In the genomic region with DNA sequence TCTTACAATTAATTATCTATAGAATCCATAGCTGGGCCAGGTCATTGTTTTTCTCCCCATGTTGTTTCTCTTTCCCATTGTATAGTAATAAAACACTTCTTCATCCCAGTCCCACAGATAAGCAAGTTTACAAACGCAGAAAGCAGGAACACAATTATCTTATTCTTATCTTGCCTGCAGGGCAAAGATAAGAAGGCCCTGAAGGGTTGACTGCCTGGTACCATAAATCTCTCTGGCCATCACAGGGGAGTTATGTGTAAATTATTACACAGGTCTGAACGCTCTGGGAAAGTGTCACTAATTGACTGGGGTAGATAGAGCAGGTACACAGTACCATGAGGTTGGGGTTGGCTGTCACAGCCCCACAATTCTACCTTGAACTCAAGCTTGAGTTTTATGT, we compare ENCODE assay signal across 28 mouse cellular contexts. TPM values are rescaled to one million over a fixed set of nuclear protein-coding genes. Genes with fewer than 3 reads are reported as not detected.
A peak's percentile ranks its signal among the peaks of the same experiment; 100 is the strongest.
DNase-seq lines count a peak whose midpoint lies in the region; ATAC-seq and TF ChIP-seq lines count a peak whose summit lies in the region.
"Had no signal": no experiment of that assay in that cellular context is flagged by ENCODE, and none has a peak within 500 bp of the region (broad histone marks: within the 10 kb centered on the region; RNA-seq: fewer than 3 reads in every experiment).

No protein-coding gene starts in this region.

- ATAC-seq in lung, postnatal 0 days = no peak
- ATAC-seq in liver, embryonic 12.5 days = peak; percentile 36; the same call in 1 of the 2 replicates
- ATAC-seq in megakaryocyte-erythroid progenitor cell, adult 5-6 weeks (replicated peaks; ENCODE audit: low FRiP score, low TSS enrichment, poor library complexity, severe bottlenecking) = 0 out of 2 replicates have a peak, but pooled peaks have one; percentile 15
- ATAC-seq in hindbrain, embryonic 13.5 days (ENCODE audit: low FRiP score) = no peak
- ATAC-seq: activated CD4-positive, CD25-positive, alpha-beta regulatory T cell, adult 4 months; forebrain, embryonic 13.5 days; midbrain, embryonic 16.5 days had no signal

- 37% methylated on average over 2 of the region's 2 CpGs for WGBS in lung, postnatal 0 days
- 6% methylated on average over 2 of the region's 2 CpGs for WGBS in liver, embryonic 12.5 days (ENCODE audit: insufficient replicate concordance)
- WGBS in kidney, adult 2 months = 40% methylated on average over 2 of the region's 2 CpGs
- 95% methylated on average over 2 of the region's 2 CpGs for WGBS in hindbrain, embryonic 13.5 days

- no peaks in the 10 kb centered on the region for H3K36me3 ChIP-seq in lung, postnatal 0 days (ENCODE audit: insufficient read depth, low read length)
- H3K36me3 ChIP-seq in liver, embryonic 12.5 days = peaks cover 4% of the 10 kb centered on the region; the same call in 1 of the 2 replicates
- H3K36me3 ChIP-seq in kidney, adult 2 months (ENCODE audit: control insufficient read depth, insufficient read depth, low read length) = no peaks in the 10 kb centered on the region
- no peaks in the 10 kb centered on the region for H3K36me3 ChIP-seq in hindbrain, embryonic 13.5 days
- H3K36me3 ChIP-seq: embryonic facial prominence, embryonic 12.5 days; heart, embryonic 13.5 days; kidney, embryonic 15.5 days; limb, embryonic 12.5 days; midbrain, embryonic 10.5 days; neural tube, embryonic 13.5 days had no signal

- peak; percentile 78 for TF ChIP-seq EP300 in lung, postnatal 0 days (IDR thresholded peaks at IDR 0.05)

- no peak for TF ChIP-seq POLR2A in kidney, adult 2 months (IDR thresholded peaks at IDR 0.05; ENCODE audit: low read depth, low read length)

- no peaks in the 10 kb centered on the region for H3K9me3 ChIP-seq in lung, postnatal 0 days (ENCODE audit: low read length)
- no peaks in the 10 kb centered on the region for H3K9me3 ChIP-seq in liver, embryonic 12.5 days (replicated peaks)
- no peaks in the 10 kb centered on the region for H3K9me3 ChIP-seq in hindbrain, embryonic 13.5 days
- H3K9me3 ChIP-seq: embryonic facial prominence, embryonic 12.5 days; forebrain, embryonic 13.5 days; heart, embryonic 13.5 days; kidney, embryonic 15.5 days; limb, embryonic 12.5 days; midbrain, embryonic 10.5 days; neural tube, embryonic 13.5 days had no signal

- H3K4me3 ChIP-seq in lung, postnatal 0 days (ENCODE audit: low read depth, low read length) = no peak overlapping the region
- H3K4me3 ChIP-seq in liver, embryonic 12.5 days = no peak overlapping the region
- H3K4me3 ChIP-seq in kidney, adult 2 months (ENCODE audit: insufficient read depth, low read depth, low read length) = no peak overlapping the region
- H3K4me3 ChIP-seq in hindbrain, embryonic 13.5 days = no peak overlapping the region

- no peaks in the 10 kb centered on the region for H3K27me3 ChIP-seq in lung, postnatal 0 days (replicated peaks; ENCODE audit: insufficient read depth, low read length)
- H3K27me3 ChIP-seq in liver, embryonic 12.5 days (replicated peaks) = no peaks in the 10 kb centered on the region
- H3K27me3 ChIP-seq in kidney, adult 2 months (replicated peaks; ENCODE audit: control insufficient read depth, insufficient read depth, low read length) = no peaks in the 10 kb centered on the region
- no peaks in the 10 kb centered on the region for H3K27me3 ChIP-seq in hindbrain, embryonic 13.5 days
- H3K27me3 ChIP-seq: embryonic facial prominence, embryonic 12.5 days; forebrain, embryonic 13.5 days; heart, embryonic 13.5 days; kidney, embryonic 15.5 days; limb, embryonic 12.5 days; neural tube, embryonic 13.5 days had no signal

- H3K27ac ChIP-seq in lung, postnatal 0 days (ENCODE audit: low read length) = no peak overlapping the region
- H3K27ac ChIP-seq in liver, embryonic 12.5 days = peak overlapping the region; percentile 92
- H3K27ac ChIP-seq in kidney, adult 2 months (ENCODE audit: insufficient read depth, low read depth, low read length) = no peak overlapping the region
- H3K27ac ChIP-seq in hindbrain, embryonic 13.5 days = no peak overlapping the region
- H3K27ac ChIP-seq: embryonic facial prominence, embryonic 12.5 days; forebrain, embryonic 13.5 days; kidney, embryonic 15.5 days; limb, embryonic 12.5 days; macrophage; midbrain, embryonic 10.5 days; neural tube, embryonic 13.5 days had no signal

- no peak for DNase-seq in lung, postnatal 0 days (ENCODE audit: low spot score)
- no peak for DNase-seq in lung, adult 18-20 months
- peak; percentile 46 for DNase-seq in c-Kit-positive CD71-positive TER-119-negative erythroid progenitor cells, embryonic 14.5 days (ENCODE audit: low read depth)
- DNase-seq in kidney, adult 2 months = no peak
- no peak for DNase-seq in layer of hippocampus, adult 11-12 months (ENCODE audit: low spot score)
- DNase-seq: adrenal gland, postnatal 14 days; cerebellum, adult 18-20 months; cerebellum, postnatal 14 days; heart, adult 18-20 months; heart, postnatal 14 days; kidney, postnatal 36 days; lung, embryonic 14.5 days; retina, postnatal 1 day; thymus, postnatal 25 days had no signal

- H3K4me1 ChIP-seq in lung, postnatal 0 days (ENCODE audit: insufficient read depth, low read depth, low read length) = 0 out of 2 replicates have a peak, but pooled peaks cover 3% of the 10 kb centered on the region
- H3K4me1 ChIP-seq in liver, embryonic 12.5 days = peaks cover 63% of the 10 kb centered on the region
- peaks cover 2% of the 10 kb centered on the region; the same call in 1 of the 2 replicates for H3K4me1 ChIP-seq in kidney, adult 2 months (ENCODE audit: control insufficient read depth, insufficient read depth, low read length)
- H3K4me1 ChIP-seq in hindbrain, embryonic 13.5 days (replicated peaks) = peaks cover 18% of the 10 kb centered on the region

- TF ChIP-seq CTCF in lung, postnatal 0 days (IDR thresholded peaks at IDR 0.05) = no peak
- no peak for TF ChIP-seq CTCF in kidney, adult 2 months (conservative IDR thresholded peaks at IDR 0.05; ENCODE audit: insufficient read depth, insufficient read length, low read depth, low read length)

- H3K9ac ChIP-seq in lung, postnatal 0 days (replicated peaks; ENCODE audit: low read depth) = no peak overlapping the region
- peak overlapping the region; percentile 18; the same call in 1 of the 2 replicates for H3K9ac ChIP-seq in liver, embryonic 12.5 days
- H3K9ac ChIP-seq in hindbrain, embryonic 13.5 days = no peak overlapping the region
- H3K9ac ChIP-seq: embryonic facial prominence, embryonic 12.5 days; kidney, embryonic 15.5 days; limb, embryonic 12.5 days had no signal

- no peak overlapping the region for H3K4me2 ChIP-seq in lung, postnatal 0 days (replicated peaks; ENCODE audit: low read depth, low read length)
- peak overlapping the region; percentile 85 for H3K4me2 ChIP-seq in liver, embryonic 12.5 days
- no peak overlapping the region for H3K4me2 ChIP-seq in hindbrain, embryonic 13.5 days

RNA-seq across cellular contexts. Expression of a gene that starts 1.7 kb away (rescaled TPM):
- polyA plus RNA-seq in lung, postnatal 0 days (2015; fragmentation: Nextera tagmentation; extraction: Ambion mirVana) = 42.9 and 49.5 TPM in 2 replicates
- polyA plus RNA-seq in liver, embryonic 12.5 days (2016; fragmentation: Nextera tagmentation; extraction: Ambion mirVana) = 36.3 and 42.4 TPM in 2 replicates
- total RNA-seq in megakaryocyte-erythroid progenitor cell, adult 5-6 weeks (2014; fragmentation: Nextera tagmentation) = 100 and 125 TPM in 2 replicates
- 37.4 and 51.0 TPM in 2 replicates for total RNA-seq in megakaryocyte-erythroid progenitor cell, adult 5-6 weeks (2017)
- polyA plus RNA-seq in kidney, adult 2 months (2012; rRNA removed) = 28.1 and 34.7 TPM in 2 replicates
- 53.4 and 56.5 TPM in 2 replicates for polyA plus RNA-seq in hindbrain, embryonic 13.5 days (2015; fragmentation: Nextera tagmentation; extraction: Ambion mirVana)

RNA-seq across cellular contexts. Expression of a gene that starts 20.2 kb away (rescaled TPM):
- 266 and 308 TPM in 2 replicates for polyA plus RNA-seq in lung, postnatal 0 days (2015; fragmentation: Nextera tagmentation; extraction: Ambion mirVana)
- 3.2 and 3.7 TPM in 2 replicates for polyA plus RNA-seq in liver, embryonic 12.5 days (2016; fragmentation: Nextera tagmentation; extraction: Ambion mirVana)
- 6.3 TPM in 1 of 2 replicates, not detected in the other for total RNA-seq in megakaryocyte-erythroid progenitor cell, adult 5-6 weeks (2014; fragmentation: Nextera tagmentation)
- total RNA-seq in megakaryocyte-erythroid progenitor cell, adult 5-6 weeks (2017) = 2.7 and 9.9 TPM in 2 replicates
- polyA plus RNA-seq in kidney, adult 2 months (2012; rRNA removed) = 29.2 and 36.4 TPM in 2 replicates
- 8.8 and 9.8 TPM in 2 replicates for polyA plus RNA-seq in hindbrain, embryonic 13.5 days (2015; fragmentation: Nextera tagmentation; extraction: Ambion mirVana)

RNA-seq across cellular contexts. Expression of a gene that starts 25.4 kb away (rescaled TPM):
- 57.1 and 58.4 TPM in 2 replicates for polyA plus RNA-seq in lung, postnatal 0 days (2015; fragmentation: Nextera tagmentation; extraction: Ambion mirVana)
- polyA plus RNA-seq in liver, embryonic 12.5 days (2016; fragmentation: Nextera tagmentation; extraction: Ambion mirVana) = 0.24 and 0.50 TPM in 2 replicates
- total RNA-seq in megakaryocyte-erythroid progenitor cell, adult 5-6 weeks (2014; fragmentation: Nextera tagmentation) = not detected in 2 replicates
- not detected in 2 replicates for total RNA-seq in megakaryocyte-erythroid progenitor cell, adult 5-6 weeks (2017)
- polyA plus RNA-seq in kidney, adult 2 months (2012; rRNA removed) = 29.0 and 30.1 TPM in 2 replicates
- 1.4 and 1.6 TPM in 2 replicates for polyA plus RNA-seq in hindbrain, embryonic 13.5 days (2015; fragmentation: Nextera tagmentation; extraction: Ambion mirVana)
- polyA plus RNA-seq: midbrain, embryonic 10.5 days; myocyte had no signal

RNA-seq across cellular contexts. Expression of a gene that starts 44.3 kb away (rescaled TPM):
- polyA plus RNA-seq in lung, postnatal 0 days (2015; fragmentation: Nextera tagmentation; extraction: Ambion mirVana) = 76.1 and 77.4 TPM in 2 replicates
- 134 and 153 TPM in 2 replicates for polyA plus RNA-seq in liver, embryonic 12.5 days (2016; fragmentation: Nextera tagmentation; extraction: Ambion mirVana)
- 212 and 218 TPM in 2 replicates for total RNA-seq in megakaryocyte-erythroid progenitor cell, adult 5-6 weeks (2014; fragmentation: Nextera tagmentation)
- 107 and 179 TPM in 2 replicates for total RNA-seq in megakaryocyte-erythroid progenitor cell, adult 5-6 weeks (2017)
- polyA plus RNA-seq in kidney, adult 2 months (2012; rRNA removed) = 63.9 and 67.2 TPM in 2 replicates
- polyA plus RNA-seq in hindbrain, embryonic 13.5 days (2015; fragmentation: Nextera tagmentation; extraction: Ambion mirVana) = 149 and 154 TPM in 2 replicates

RNA-seq across cellular contexts. Expression of a gene that starts 44.7 kb away (rescaled TPM):
- 9.2 and 10.4 TPM in 2 replicates for polyA plus RNA-seq in lung, postnatal 0 days (2015; fragmentation: Nextera tagmentation; extraction: Ambion mirVana)
- polyA plus RNA-seq in liver, embryonic 12.5 days (2016; fragmentation: Nextera tagmentation; extraction: Ambion mirVana) = 4.5 and 5.1 TPM in 2 replicates
- total RNA-seq in megakaryocyte-erythroid progenitor cell, adult 5-6 weeks (2014; fragmentation: Nextera tagmentation) = 3.7 and 9.3 TPM in 2 replicates
- 2.9 and 3.0 TPM in 2 replicates for total RNA-seq in megakaryocyte-erythroid progenitor cell, adult 5-6 weeks (2017)
- 13.1 and 17.2 TPM in 2 replicates for polyA plus RNA-seq in kidney, adult 2 months (2012; rRNA removed)
- 20.9 and 22.2 TPM in 2 replicates for polyA plus RNA-seq in hindbrain, embryonic 13.5 days (2015; fragmentation: Nextera tagmentation; extraction: Ambion mirVana)

Comparison
In these comparisons a context has a peak if more than half of its experiments do, and no peak if none do; other contexts are left out.
1. ATAC-seq: peak in liver, embryonic 12.5 days (single experiment) and megakaryocyte-erythroid progenitor cell, adult 5-6 weeks (single experiment); none in lung, postnatal 0 days (single experiment) and hindbrain, embryonic 13.5 days (single experiment).
2. RNA of a gene that starts 25.4 kb away (polyA plus RNA-seq): 57.1 to 58.4 TPM in lung, postnatal 0 days and 29.0 to 30.1 TPM in kidney, adult 2 months; 1.4 to 1.6 TPM in hindbrain, embryonic 13.5 days and 0.24 to 0.50 TPM in liver, embryonic 12.5 days; every median in the first group is over 10 times any median in the second.